Mouse (Mus musculus) urinary bladder, postnatal 4 days (tissue): ENCODE measurements around the gene Ankrd54.
"Not testable (repeated sequence)": the region's sequence is repeated elsewhere in the genome, so short reads cannot be mapped to it uniquely, and the experiment has no call there.

Source experiments
- DNase-seq, 2 experiments: peaks; one replicate each; pipeline ENCODE4 v3.0.0; 2021 to 2022; ENCODE audit warnings: low spot score in 2 of 2

Gene Ankrd54

DNA sequence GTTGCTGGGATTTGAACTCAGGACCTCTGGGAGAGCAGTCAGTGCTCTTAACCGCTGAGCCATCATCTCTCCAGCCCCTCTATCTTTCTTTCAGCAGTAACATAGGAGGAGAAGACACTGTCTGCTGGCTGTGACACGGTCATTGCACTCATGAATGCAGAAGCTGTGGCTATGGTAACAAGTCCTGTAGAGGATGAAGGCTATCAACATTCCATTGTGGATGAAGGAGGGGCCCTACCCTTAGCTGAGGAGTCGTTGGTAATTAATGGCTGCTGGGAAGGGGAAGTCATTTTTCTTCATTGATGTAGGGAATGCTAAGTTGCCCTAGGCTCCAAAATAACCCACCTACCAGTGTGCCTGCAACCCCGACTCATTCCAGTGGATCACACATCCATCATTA is 44.5 kb downstream of the Ankrd54 start:
- DNase-seq: no peak

DNA sequence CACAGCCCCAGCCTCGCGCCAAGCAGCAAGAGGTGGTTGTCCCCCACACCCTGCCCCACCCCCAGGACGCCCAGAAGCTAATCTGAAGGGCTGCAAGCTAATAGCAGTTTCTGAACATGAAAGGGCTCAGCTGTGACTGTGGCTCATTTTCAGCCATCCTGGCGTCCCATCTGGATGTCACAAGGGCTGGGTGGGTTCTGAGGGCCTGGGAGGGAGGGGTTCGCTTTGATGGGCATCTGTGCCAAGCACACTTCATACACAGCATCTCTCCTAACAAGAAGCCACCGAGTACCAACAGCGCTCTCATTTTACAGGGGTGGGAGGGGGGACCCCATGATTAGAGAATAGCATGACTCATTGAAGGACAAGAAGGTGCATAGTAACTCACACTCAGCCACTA is 49.3 kb downstream of the Ankrd54 start:
- DNase-seq: no peak

DNA sequence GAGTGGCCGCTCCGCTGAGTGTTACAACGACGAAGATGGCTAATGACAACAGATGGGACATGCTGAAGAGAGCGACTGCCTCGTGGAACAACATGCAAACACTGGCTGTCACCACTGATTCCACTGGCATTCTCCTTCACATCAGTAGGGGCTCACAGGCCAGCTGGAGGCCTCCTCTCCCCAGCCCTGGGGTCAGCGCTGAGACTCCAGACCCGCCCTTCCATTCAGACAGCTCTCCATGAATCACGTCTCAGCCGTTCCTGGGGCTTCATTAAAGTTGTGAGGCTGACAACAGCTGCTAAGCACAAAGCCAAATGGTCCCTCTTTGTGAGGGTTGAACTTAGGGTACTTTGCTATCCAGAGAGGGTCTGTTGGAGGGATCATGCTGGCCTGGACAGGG is 51.1 kb downstream of the Ankrd54 start:
- DNase-seq: no peak

DNA sequence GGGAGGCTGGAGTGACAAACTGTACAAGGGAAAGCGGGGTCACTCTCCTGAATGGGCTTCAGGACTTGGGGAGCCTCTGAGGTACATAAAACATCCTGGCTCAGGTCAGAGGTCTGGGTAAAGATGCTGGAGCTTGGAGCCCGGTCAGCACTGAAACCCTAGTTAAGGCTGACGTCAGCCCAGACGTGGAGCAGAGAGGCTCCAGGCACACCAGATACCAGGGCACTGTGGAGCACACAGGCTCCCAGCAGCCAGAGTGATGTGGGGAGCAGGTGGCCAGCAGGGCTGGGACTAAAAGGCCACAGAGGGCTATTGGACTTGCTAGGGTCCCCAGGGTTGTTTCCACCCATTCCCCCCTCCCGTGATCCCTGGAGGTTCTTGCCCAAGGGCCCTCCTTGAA is 53.0 kb downstream of the Ankrd54 start:
- no peak for DNase-seq

DNA sequence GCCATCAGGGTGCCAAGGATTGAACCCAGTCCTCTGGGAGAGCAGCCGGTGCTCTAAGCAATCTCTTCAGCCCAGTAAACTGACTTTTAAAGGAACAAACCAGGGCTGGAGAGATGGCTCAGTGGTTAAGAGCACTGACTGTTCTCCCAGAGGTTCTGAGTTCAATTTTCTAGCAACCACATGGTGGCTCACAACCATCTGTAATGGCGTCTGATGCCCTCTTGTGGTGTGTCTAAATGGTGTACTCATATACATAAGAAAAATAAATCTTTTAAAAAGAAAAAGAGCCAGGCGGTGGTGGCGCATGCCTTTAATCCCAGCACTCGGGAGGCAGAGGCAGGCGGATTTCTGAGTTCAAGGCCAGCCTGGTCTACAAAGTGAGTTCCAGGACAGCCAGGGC is 54.9 kb downstream of the Ankrd54 start:
- DNase-seq: not testable (repeated sequence)

DNA sequence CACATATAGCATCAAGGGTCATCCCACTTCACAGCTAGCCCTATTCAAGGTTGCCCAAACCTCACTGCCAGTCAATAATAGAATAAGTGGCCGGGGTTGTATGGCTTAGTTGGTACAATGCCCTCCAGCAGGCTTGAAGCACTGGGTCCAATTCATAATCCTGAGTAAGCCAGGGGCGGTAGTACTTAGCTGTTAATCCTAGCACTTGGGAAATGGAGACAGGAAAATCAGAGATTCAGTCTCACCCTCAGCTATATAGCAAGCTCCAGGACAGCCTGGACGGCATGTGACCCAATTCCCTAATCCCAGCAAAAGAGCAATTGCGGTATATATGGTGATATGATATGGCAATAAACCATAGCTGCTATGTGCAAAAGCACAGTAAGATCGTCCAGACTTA is 55.6 kb downstream of the Ankrd54 start:
- DNase-seq: no peak

DNA sequence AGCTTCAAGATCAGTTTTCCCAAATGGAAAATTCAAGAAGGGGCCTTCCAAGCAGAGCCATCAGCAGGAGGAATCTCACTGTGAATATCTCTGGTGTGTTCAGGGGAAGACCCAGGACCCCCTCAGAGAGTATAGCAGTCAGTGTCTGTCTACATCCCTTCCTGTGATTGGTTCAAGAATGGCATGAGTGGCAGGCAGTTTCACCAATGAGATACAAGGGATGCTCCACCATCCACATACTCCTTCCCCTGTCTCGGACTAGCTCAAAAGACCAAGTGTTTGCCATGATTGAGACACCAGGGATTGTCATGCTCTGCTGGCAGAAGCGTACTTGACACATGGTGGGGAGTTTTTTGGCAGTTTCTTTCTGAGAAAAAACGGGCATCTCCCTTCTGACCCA is 56.1 kb downstream of the Ankrd54 start:
- DNase-seq: no peak

DNA sequence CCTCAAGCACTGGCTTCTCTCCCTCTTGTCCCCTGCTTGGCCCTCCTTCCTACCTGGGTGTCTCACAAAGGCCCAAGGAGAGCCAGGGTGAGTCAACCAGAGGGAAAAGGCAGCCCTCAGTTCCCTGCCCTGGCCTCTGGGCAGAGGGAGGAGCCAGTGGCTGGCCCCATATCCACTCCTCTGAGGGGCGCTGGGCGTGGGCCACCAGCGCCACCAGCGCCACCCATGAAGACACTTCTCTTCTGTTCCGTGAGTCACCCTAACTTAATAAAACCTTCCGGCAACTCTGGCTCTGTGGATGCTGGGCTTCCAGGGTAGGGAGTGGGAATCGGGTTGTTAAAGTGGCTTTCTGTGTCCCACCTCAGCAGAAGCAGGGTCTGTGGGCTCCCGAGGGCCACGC is 57.1 kb downstream of the Ankrd54 start:
- DNase-seq: no peak
